Mouse (Mus musculus) midbrain, embryonic 14.5 days (tissue): ENCODE results near the gene Jazf1. TPM values are rescaled to one million over a fixed set of nuclear protein-coding genes. Genes with fewer than 3 reads are reported as not detected.
A peak's percentile ranks its signal among the peaks of the same experiment; 100 is the strongest.

Experiments
- ATAC-seq: fragments of 200-750 bp; cut with Nextera tagmentation; 2 replicates; pipeline ENCODE4 v1.8.0; 2017; ENCODE audit warnings: moderate number of reproducible peaks, moderate library complexity; ENCODE audit not compliant: low FRiP score, low TSS enrichment
- DNase-seq: peaks from one replicate; pipeline ENCODE4 v3.0.0-alpha.2; 2015
- H3K27ac ChIP-seq: fragments of 300-500 bp; sonication (generic); replicated peaks from 2 replicates; pipeline ENCODE4 v1.5.1; 2014; ENCODE audit warnings: mild to moderate bottlenecking, low read depth, low read length, moderate library complexity
- H3K27me3 ChIP-seq: fragments of 300-500 bp; sonication (generic); 2 replicates; pipeline ENCODE4 v1.6.1; 2014; ENCODE audit warnings: low read length, control low read depth, mixed read lengths; ENCODE audit not compliant: control insufficient read depth, insufficient read depth
- H3K36me3 ChIP-seq: fragments of 300-500 bp; sonication (generic); 2 replicates; pipeline ENCODE4 v1.6.1; 2014; ENCODE audit warnings: low read length, control low read depth; ENCODE audit not compliant: control insufficient read depth, insufficient read depth
- H3K4me1 ChIP-seq: fragments of 300-500 bp; sonication (generic); 2 replicates; pipeline ENCODE4 v1.6.1; 2014; ENCODE audit warnings: mild to moderate bottlenecking, antibody characterized with exemption, low read length, control low read depth; ENCODE audit not compliant: control insufficient read depth, insufficient read depth
- H3K4me2 ChIP-seq: fragments of 300-500 bp; sonication (generic); 2 replicates; pipeline ENCODE4 v1.6.1; 2014; ENCODE audit warnings: mild to moderate bottlenecking, low read length, moderate library complexity
- H3K4me3 ChIP-seq: fragments of 300-500 bp; sonication (generic); replicated peaks from 2 replicates; pipeline ENCODE4 v1.5.1; 2014; ENCODE audit warnings: low read depth, low read length
- H3K9ac ChIP-seq: fragments of 300-500 bp; sonication (generic); replicated peaks from 2 replicates; pipeline ENCODE4 v1.6.1; 2014; ENCODE audit warnings: mild to moderate bottlenecking, low read length, moderate library complexity
- H3K9me3 ChIP-seq: fragments of 300-500 bp; sonication (generic); 2 replicates; pipeline ENCODE4 v1.6.1; 2016; ENCODE audit warnings: low read length, control low read depth, mixed read lengths; ENCODE audit not compliant: control insufficient read depth
- WGBS: fragments of 180-500 bp; shearing (Covaris S2); extraction: QIAGEN DNeasy Blood & Tissue Kit; methylation state at CpG from one replicate; pipeline ENCODE4 v1.1.7; 2014; 5-methylcytosine and 5-hydroxymethylcytosine counted together
- polyA plus RNA-seq: library from polyadenylated mRNA; unstranded; fragments of >200 nt; fragmentation: Nextera tagmentation; extraction: Ambion mirVana; gene quantifications from 2 replicates; pipeline ENCODE4 v1.2.1, GENCODE M21; 2014

Gene Jazf1
- polyA plus RNA-seq, 1 experiment from 2014 or later: 39.6 TPM

- Histone ChIP-seq H3K4me3 (no peak overlapping the region), H3K9ac (no peak overlapping the region), H3K4me2 (no peak overlapping the region), H3K27ac (no peak overlapping the region), H3K36me3 (no peaks in the 10 kb centered on the region), H3K9me3 (no peaks in the 10 kb centered on the region), H3K4me1 (peaks cover 3% of the 10 kb centered on the region), H3K27me3 (no peaks in the 10 kb centered on the region)
- DNase-seq (no peak), ATAC-seq (no peak)
- WGBS: 72% methylated on average over 2 of the region's 2 CpGs
Measured at GRCm38 (mm10) chr6:52956131-52956530, 112.3 kb downstream of the Jazf1 start.

GRCm38 (mm10) chr6:52955304-52955703, 113.1 kb downstream of the Jazf1 start:
- no peak for ATAC-seq
- Histone ChIP-seq H3K27me3 (no peaks in the 10 kb centered on the region), H3K9ac (no peak overlapping the region), H3K36me3 (no peaks in the 10 kb centered on the region), H3K4me1 (peaks cover 3% of the 10 kb centered on the region), H3K4me3 (no peak overlapping the region), H3K4me2 (no peak overlapping the region), H3K9me3 (no peaks in the 10 kb centered on the region), H3K27ac (no peak overlapping the region)
- WGBS: 92% methylated on average over 2 of the region's 2 CpGs
- DNase-seq: no peak

- no peak overlapping the region for H3K4me2 ChIP-seq
- 94% methylated on average over 3 of the region's 3 CpGs for WGBS
- ATAC-seq (no peak), DNase-seq (no peak)
- H3K9ac ChIP-seq: no peak overlapping the region
- no peak overlapping the region for H3K4me3 ChIP-seq
- no peaks in the 10 kb centered on the region for H3K27me3 ChIP-seq
- no peak overlapping the region for H3K27ac ChIP-seq
- H3K36me3 ChIP-seq: no peaks in the 10 kb centered on the region
- peaks cover 3% of the 10 kb centered on the region for H3K4me1 ChIP-seq
- H3K9me3 ChIP-seq: no peaks in the 10 kb centered on the region
Measured at GRCm38 (mm10) chr6:52954861-52955260, 113.6 kb downstream of the Jazf1 start.

GRCm38 (mm10) chr6:52954441-52954840, 114.0 kb downstream of the Jazf1 start:
- 84% methylated on average over 9 of the region's 9 CpGs for WGBS
- Histone ChIP-seq H3K36me3 (no peaks in the 10 kb centered on the region), H3K9ac (no peak overlapping the region), H3K4me1 (peaks cover 3% of the 10 kb centered on the region), H3K4me2 (no peak overlapping the region), H3K27ac (no peak overlapping the region), H3K27me3 (no peaks in the 10 kb centered on the region), H3K9me3 (no peaks in the 10 kb centered on the region), H3K4me3 (no peak overlapping the region)
- no peak for DNase-seq
- no peak for ATAC-seq

- Histone ChIP-seq H3K9ac (no peak overlapping the region), H3K27me3 (no peaks in the 10 kb centered on the region), H3K4me2 (no peak overlapping the region), H3K4me3 (no peak overlapping the region), H3K9me3 (no peaks in the 10 kb centered on the region), H3K36me3 (no peaks in the 10 kb centered on the region), H3K27ac (no peak overlapping the region), H3K4me1 (peaks cover 3% of the 10 kb centered on the region)
- peak; percentile 73 for DNase-seq
- 24% methylated on average over 8 of the region's 8 CpGs for WGBS
- ATAC-seq: no peak
Measured at GRCm38 (mm10) chr6:52952526-52952900, 115.9 kb downstream of the Jazf1 start.

- no peaks in the 10 kb centered on the region for H3K36me3 ChIP-seq
- H3K27ac ChIP-seq: no peak overlapping the region
- no peak overlapping the region for H3K4me2 ChIP-seq
- no peak; the same call in 1 of the 2 replicates for ATAC-seq
- H3K4me1 ChIP-seq: peaks cover 3% of the 10 kb centered on the region
- no peak for DNase-seq
- H3K27me3 ChIP-seq: no peaks in the 10 kb centered on the region
- no peak overlapping the region for H3K4me3 ChIP-seq
- no peak overlapping the region for H3K9ac ChIP-seq
- H3K9me3 ChIP-seq: no peaks in the 10 kb centered on the region
- 78% methylated on average over 7 of the region's 7 CpGs for WGBS
Measured at GRCm38 (mm10) chr6:52951871-52952525, 116.4 kb downstream of the Jazf1 start.

- H3K4me1 ChIP-seq: peaks cover 3% of the 10 kb centered on the region
- DNase-seq (no peak), ATAC-seq (no peak)
- H3K4me2 ChIP-seq: no peak overlapping the region
- H3K9me3 ChIP-seq: no peaks in the 10 kb centered on the region
- no peaks in the 10 kb centered on the region for H3K27me3 ChIP-seq
- H3K27ac ChIP-seq: no peak overlapping the region
- no peaks in the 10 kb centered on the region for H3K36me3 ChIP-seq
- WGBS: 77% methylated on average over 5 of the region's 5 CpGs
- no peak overlapping the region for H3K4me3 ChIP-seq
- H3K9ac ChIP-seq: no peak overlapping the region
Measured at GRCm38 (mm10) chr6:52950371-52950770, 118.1 kb downstream of the Jazf1 start.

GRCm38 (mm10) chr6:52942534-52942933, 125.9 kb downstream of the Jazf1 start:
- Histone ChIP-seq H3K36me3 (no peaks in the 10 kb centered on the region), H3K9ac (no peak overlapping the region), H3K4me1 (no peaks in the 10 kb centered on the region), H3K4me2 (no peak overlapping the region), H3K27ac (no peak overlapping the region), H3K27me3 (no peaks in the 10 kb centered on the region), H3K4me3 (no peak overlapping the region), H3K9me3 (no peaks in the 10 kb centered on the region)
- DNase-seq: no peak
- WGBS: 79% methylated on average over 5 of the region's 5 CpGs
- ATAC-seq: no peak

GRCm38 (mm10) chr6:52942101-52942500, 126.3 kb downstream of the Jazf1 start:
- H3K27ac ChIP-seq: no peak overlapping the region
- no peaks in the 10 kb centered on the region for H3K4me1 ChIP-seq
- H3K4me2 ChIP-seq: no peak overlapping the region
- no peaks in the 10 kb centered on the region for H3K9me3 ChIP-seq
- H3K4me3 ChIP-seq: no peak overlapping the region
- ATAC-seq (no peak), DNase-seq (no peak)
- H3K9ac ChIP-seq: no peak overlapping the region
- 81% methylated on average over 5 of the region's 5 CpGs for WGBS
- H3K36me3 ChIP-seq: no peaks in the 10 kb centered on the region
- H3K27me3 ChIP-seq: no peaks in the 10 kb centered on the region
